Mouse (Mus musculus) C2C12 (cell line): ENCODE measurements around the gene Eed.

ENCODE experiments used
- CTCF ChIP-seq: IDR thresholded peaks from one replicate; pipeline ENCODE4 v1.5.1; 2011; ENCODE audit not compliant: control insufficient read depth, insufficient read depth, insufficient read length
- MYOD1 ChIP-seq: IDR thresholded peaks from one replicate; pipeline ENCODE4 v1.6.1; 2011; ENCODE audit warnings: low read depth; ENCODE audit not compliant: control insufficient read depth, insufficient read length

- TF ChIP-seq CTCF (no peak), MYOD1 (no peak)
Measured at GRCm38 (mm10) chr7:90024975-90025374, 44.2 kb upstream of the Eed start.
